ENCODE assay signal across 8 mouse cellular contexts in the genomic region with DNA sequence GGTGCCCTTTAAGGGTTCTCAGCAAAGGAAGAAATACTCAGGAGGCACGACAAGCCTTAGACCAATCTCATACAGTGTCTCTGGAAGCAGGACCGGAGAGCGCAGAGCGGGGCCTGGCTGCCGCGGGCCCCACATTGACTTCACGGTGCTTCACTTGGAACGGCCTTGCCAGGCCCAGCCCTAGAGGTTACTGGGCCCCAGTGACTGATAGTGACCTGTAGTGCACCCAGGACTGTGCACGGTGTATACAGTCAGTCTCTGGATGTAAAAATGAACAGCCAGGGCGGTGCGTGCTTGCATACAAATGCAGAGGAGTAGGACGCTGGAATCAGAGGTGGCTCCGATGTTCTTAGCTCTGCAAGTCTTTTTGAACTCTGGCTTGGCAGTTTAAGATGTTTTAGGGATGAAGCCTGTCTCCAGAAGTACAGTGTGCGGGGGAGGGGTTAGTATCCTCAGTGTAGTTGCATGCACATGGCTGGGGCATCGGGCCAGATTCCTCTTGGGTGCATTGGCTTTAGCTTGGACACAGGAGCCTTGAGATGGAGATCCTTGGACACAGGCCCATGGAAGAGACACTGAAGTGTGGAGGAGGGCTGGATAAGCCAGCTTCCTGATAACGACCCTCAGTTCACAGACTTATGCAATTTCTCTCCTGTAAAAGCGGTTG. TPM values are rescaled to one million over a fixed set of nuclear protein-coding genes. Genes with fewer than 3 reads are reported as not detected.
A peak's percentile ranks its signal among the peaks of the same experiment; 100 is the strongest.
DNase-seq lines count a peak whose midpoint lies in the region; ATAC-seq lines count a peak whose summit lies in the region.

No protein-coding gene starts in this region.

- H3K4me3 ChIP-seq in embryonic facial prominence, embryonic 13.5 days = peak overlapping the region; percentile 14; the same call in 1 of the 2 replicates
- peak overlapping the region; percentile 42 for H3K4me3 ChIP-seq in limb, embryonic 10.5 days
- H3K4me3 ChIP-seq in midbrain, embryonic 12.5 days = no peak overlapping the region

- peak overlapping the region; percentile 54 for H3K4me2 ChIP-seq in embryonic facial prominence, embryonic 13.5 days
- peak overlapping the region; percentile 32; the same call in 1 of the 2 replicates for H3K4me2 ChIP-seq in midbrain, embryonic 12.5 days (replicated peaks)

- ATAC-seq in embryonic facial prominence, embryonic 13.5 days (ENCODE audit: insufficient number of reproducible peaks, insufficient read depth, low FRiP score, low TSS enrichment, low read depth) = peak; percentile 48; the same call in 1 of the 2 replicates
- peak; percentile 53 for ATAC-seq in midbrain, embryonic 12.5 days (ENCODE audit: low FRiP score, low read depth)

- WGBS in embryonic facial prominence, embryonic 13.5 days = 40% methylated on average over 17 of the region's 17 CpGs
- WGBS in limb, embryonic 10.5 days = 57% methylated on average over 17 of the region's 17 CpGs
- WGBS in midbrain, embryonic 12.5 days = 56% methylated on average over 17 of the region's 17 CpGs

- H3K27ac ChIP-seq in embryonic facial prominence, embryonic 13.5 days = peak overlapping the region; percentile 90
- peak overlapping the region; percentile 81 for H3K27ac ChIP-seq in limb, embryonic 10.5 days
- 0 out of 2 replicates have a peak overlapping the region, but pooled peaks have one; percentile 58 for H3K27ac ChIP-seq in midbrain, embryonic 12.5 days (replicated peaks)

- DNase-seq in urinary bladder, postnatal 14 days (ENCODE audit: low spot score) = peak; percentile 52
- no peak for DNase-seq in urinary bladder, postnatal 10 days (ENCODE audit: low spot score)
- DNase-seq in heart, postnatal 36 days = peak; percentile 10 to 31
- no peak for DNase-seq in limb, embryonic 10.5 days (ENCODE audit: low spot score)
- no peak for DNase-seq in thymus, postnatal 36 days
- DNase-seq in c-Kit-positive CD71-positive TER-119-positive erythroid progenitor cells, embryonic 14.5 days (ENCODE audit: low spot score) = no peak

- H3K9ac ChIP-seq in embryonic facial prominence, embryonic 13.5 days = peak overlapping the region; percentile 40; the same call in 1 of the 2 replicates
- peak overlapping the region; percentile 34; the same call in 1 of the 2 replicates for H3K9ac ChIP-seq in midbrain, embryonic 12.5 days (replicated peaks)

- peaks cover 33% of the 10 kb centered on the region for H3K4me1 ChIP-seq in embryonic facial prominence, embryonic 13.5 days
- H3K4me1 ChIP-seq in limb, embryonic 10.5 days = peaks cover 32% of the 10 kb centered on the region
- H3K4me1 ChIP-seq in midbrain, embryonic 12.5 days = peaks cover 28% of the 10 kb centered on the region

- H3K9me3 ChIP-seq in embryonic facial prominence, embryonic 13.5 days = peaks cover under 1% of the 10 kb centered on the region; the same call in 1 of the 2 replicates
- H3K9me3 ChIP-seq in limb, embryonic 10.5 days (replicated peaks) = no peaks in the 10 kb centered on the region
- peaks cover 1% of the 10 kb centered on the region for H3K9me3 ChIP-seq in midbrain, embryonic 12.5 days

- no peaks in the 10 kb centered on the region for H3K27me3 ChIP-seq in embryonic facial prominence, embryonic 13.5 days
- no peaks in the 10 kb centered on the region for H3K27me3 ChIP-seq in limb, embryonic 10.5 days (ENCODE audit: low read depth, poor library complexity, severe bottlenecking)
- H3K27me3 ChIP-seq in midbrain, embryonic 12.5 days = peaks cover 16% of the 10 kb centered on the region

- intact Hi-C loops in heart, postnatal 36 days (cut with DNase I) = loop anchor here (2.0 to 10.0 kb wide), 10 partner anchors 56 to 612 kb away; no protein-coding TSS in a partner anchor

- no peaks in the 10 kb centered on the region for H3K36me3 ChIP-seq in embryonic facial prominence, embryonic 13.5 days
- no peaks in the 10 kb centered on the region for H3K36me3 ChIP-seq in limb, embryonic 10.5 days
- H3K36me3 ChIP-seq in midbrain, embryonic 12.5 days = no peaks in the 10 kb centered on the region

RNA-seq across cellular contexts. Expression of a gene that starts 31.1 kb away (rescaled TPM):
- 771 and 950 TPM in 2 replicates for polyA plus RNA-seq in embryonic facial prominence, embryonic 13.5 days (2015; fragmentation: Nextera tagmentation; extraction: Ambion mirVana)
- total RNA-seq in heart, postnatal 36 days (2021) = 100 to 1,000 TPM; 283 to 295 TPM
- 757 and 864 TPM in 2 replicates for polyA plus RNA-seq in limb, embryonic 10.5 days (2016; fragmentation: Nextera tagmentation; extraction: Ambion mirVana)
- polyA plus RNA-seq in midbrain, embryonic 12.5 days (2016; fragmentation: Nextera tagmentation; extraction: Ambion mirVana) = 583 and 600 TPM in 2 replicates

Comparison
In these comparisons a context has a peak if more than half of its experiments do, and no peak if none do; other contexts are left out.
1. DNase-seq: peak in urinary bladder, postnatal 14 days (single experiment) and heart, postnatal 36 days (2 of 2); none in urinary bladder, postnatal 10 days (single experiment), limb, embryonic 10.5 days (single experiment), thymus, postnatal 36 days (0 of 2) and c-Kit-positive CD71-positive TER-119-positive erythroid progenitor cells, embryonic 14.5 days (single experiment).
2. Peak in every context shown above with its lines, with median percentiles within 50 percentile points of each other: H3K27ac ChIP-seq.